Mouse (Mus musculus) lung, postnatal 0 days (tissue): ENCODE results near the gene Dlx5.

ENCODE experiments used
- CTCF ChIP-seq: IDR thresholded peaks from 2 replicates; pipeline ENCODE4 v1.5.1; 2016; ENCODE audit warnings: antibody characterized with exemption, mild to moderate bottlenecking
- EP300 ChIP-seq: IDR thresholded peaks from 2 replicates; pipeline ENCODE4 v1.6.1; 2016; ENCODE audit warnings: antibody characterized with exemption, mild to moderate bottlenecking, control low read depth

DNA sequence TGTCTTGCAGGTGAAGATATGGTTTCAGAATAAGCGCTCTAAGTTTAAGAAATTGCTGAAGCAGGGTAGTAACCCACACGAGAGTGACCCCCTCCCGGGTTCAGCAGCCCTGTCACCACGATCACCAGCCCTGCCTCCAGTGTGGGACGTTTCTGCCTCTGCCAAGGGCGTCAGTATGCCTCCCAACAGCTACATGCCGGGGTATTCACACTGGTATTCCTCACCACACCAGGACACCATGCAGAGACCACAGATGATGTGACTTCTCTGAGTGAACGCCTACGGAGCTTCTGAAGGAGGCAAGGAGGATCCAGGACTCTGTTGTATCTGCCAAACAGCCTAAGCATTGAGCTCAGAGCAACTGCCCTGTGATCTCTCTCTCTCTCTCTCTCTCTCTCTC is 14.9 kb downstream of the Dlx5 start:
- TF ChIP-seq CTCF (no peak), EP300 (no peak)
